Mouse (Mus musculus) c-Kit-negative CD71-positive TER-119-positive erythroid progenitor cells, embryonic 14.5 days (primary cell): ENCODE results near the gene Ndufb11.

Experiments used
- DNase-seq: peaks from one replicate; pipeline ENCODE4 v3.0.0-alpha.2; 2013; ENCODE audit warnings: low read depth, low spot score

Gene Ndufb11

DNA sequence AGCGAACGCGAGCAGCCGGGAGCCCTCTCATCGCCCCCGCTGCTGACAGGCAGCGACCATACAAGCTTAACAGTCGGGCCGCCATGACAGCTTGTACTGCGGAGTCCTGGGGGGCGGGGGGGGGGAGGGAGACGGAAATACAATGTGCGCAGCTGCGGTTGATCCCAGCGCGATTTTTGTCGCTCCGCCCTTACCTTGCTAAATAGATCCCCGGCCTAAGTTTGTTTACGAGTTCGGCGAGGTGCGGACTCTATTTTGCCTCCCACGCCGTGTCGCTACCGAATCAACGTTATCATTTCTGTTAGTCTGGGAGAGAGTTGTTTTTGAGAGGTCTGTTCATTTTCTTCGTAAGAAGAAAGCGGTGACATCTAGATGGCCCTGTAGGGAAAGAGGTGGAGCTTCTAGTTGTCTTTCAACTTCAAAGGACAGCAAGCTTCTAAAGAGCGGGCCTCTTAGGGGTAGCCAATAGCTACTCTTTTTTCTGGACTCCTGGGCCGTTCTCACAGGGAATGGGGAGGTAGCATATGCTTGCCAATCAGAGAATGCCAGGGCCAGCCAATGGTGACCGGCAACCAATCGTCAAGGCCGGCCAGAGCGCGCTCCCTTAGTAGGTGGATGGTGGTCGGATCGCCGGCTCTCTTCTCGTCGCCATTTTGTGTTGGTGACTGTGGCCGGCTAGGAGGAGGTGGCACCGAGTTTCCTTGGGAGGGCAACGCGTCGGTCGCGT, at the start of gene Ndufb11, which contains the start of gene Rbm10:
Gene Ndufb11, minus strand, starts transcription at position 444 of the 727 bp plus-strand sequence.
Gene Rbm10, plus strand, starts transcription at position 328 of the 727 bp plus-strand sequence.
- peak; percentile 65 for DNase-seq

DNA sequence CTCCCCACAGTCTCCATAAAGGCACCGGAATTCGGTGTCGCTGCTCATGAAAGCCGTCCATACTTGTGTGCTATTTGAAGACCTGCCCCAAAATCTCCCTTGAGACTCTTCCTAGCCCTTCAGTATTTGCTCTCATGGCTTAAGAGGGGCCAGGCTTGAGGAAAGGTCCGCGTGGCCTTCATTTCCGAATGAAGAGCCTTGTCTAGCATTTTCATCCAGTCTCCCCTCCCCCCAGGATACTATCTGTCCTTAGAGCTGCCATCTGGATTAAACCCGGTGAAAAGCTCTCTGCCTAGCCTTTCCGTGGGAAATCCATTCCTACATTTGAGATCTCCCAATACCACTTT, 46.0 kb upstream of the Ndufb11 start:
- DNase-seq = peak; percentile 20

DNA sequence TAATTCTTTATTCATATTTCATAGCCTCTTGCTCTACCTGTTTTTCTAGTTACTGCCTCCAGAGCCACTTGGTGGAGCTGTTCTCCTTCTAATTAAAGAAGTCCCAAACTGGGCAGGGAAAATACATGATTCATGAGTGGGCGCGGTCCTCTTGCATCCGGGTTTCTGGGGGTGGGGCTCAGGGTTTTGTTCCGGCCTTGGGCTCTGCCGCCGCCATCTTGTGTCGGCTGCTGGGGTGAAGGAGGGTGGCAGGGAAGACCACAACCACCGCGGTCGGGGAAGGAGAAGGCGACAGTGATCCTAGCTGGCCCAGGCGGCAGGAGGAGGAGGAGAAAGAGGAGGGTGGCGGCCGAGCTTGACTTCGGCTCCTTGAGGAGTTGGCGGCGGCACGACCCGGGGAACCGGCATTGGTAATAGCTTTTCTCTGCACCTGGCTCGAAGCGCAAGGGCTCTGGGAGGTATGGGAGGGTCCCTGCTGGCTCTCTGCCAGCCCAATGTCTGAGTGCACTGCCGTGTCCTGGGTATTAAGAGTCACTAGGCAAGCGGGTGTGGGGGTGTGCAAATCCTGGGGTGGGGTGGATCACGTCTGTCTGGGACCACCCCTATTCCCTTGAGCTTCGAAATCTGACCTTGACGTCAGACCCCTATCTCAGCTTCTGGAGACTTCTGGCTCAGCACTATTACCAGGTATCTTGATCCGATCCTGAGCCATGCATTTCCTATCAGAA, 45.5 kb upstream of the Ndufb11 start:
- DNase-seq = peak; percentile 75

DNA sequence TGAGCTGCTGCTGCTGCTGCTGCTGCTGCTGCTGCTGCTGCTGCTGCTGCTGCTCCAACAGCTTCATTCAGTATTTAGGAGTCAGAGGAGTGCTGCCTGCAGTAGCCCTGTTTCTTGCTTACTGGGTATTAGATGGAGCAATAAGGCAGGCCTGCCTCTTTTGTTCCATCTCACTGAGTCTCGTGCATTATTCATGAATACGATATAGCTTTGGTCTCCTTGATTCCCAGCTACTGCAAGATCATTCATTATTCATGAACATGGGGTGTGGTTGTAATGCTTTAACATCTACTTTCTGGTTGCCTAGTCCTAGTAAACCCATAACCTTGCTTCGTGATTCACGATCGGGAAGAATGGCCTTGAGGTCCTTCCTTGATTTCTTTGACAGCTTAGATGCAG, 44.9 kb upstream of the Ndufb11 start:
- DNase-seq = no peak

DNA sequence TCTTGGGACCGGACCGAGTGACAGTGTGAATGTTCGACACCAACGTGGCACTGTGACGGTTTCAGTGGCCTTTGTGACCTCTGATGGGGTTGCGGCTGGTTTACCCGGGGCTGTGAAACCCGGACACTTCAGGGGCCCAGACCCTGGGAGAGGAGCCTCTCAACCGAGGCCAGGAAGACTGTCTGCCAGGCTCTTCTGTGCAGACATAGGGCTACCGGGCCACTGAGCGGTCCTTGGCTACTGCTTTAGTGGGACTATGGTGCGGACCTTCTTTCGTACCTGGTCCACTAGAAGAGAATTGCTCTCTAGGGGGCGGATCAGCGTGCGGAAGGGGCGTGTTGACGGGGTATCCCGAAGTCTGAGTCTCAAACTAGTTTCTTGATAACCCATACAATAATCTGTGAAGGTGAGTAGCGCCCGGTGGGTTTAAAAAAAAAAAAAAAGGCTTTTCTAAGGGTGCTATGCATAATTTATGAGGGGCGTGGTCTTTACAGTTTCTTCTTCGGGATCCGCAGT, 41.5 kb upstream of the Ndufb11 start:
- DNase-seq = no peak

GRCm38 (mm10) chrX:20658026-20658652, 40.7 kb upstream of the Ndufb11 start, which contains the start of gene Uba1:
TSS of gene Uba1 (plus strand) at chrX:20658326.
- DNase-seq = peak; percentile 33

DNA sequence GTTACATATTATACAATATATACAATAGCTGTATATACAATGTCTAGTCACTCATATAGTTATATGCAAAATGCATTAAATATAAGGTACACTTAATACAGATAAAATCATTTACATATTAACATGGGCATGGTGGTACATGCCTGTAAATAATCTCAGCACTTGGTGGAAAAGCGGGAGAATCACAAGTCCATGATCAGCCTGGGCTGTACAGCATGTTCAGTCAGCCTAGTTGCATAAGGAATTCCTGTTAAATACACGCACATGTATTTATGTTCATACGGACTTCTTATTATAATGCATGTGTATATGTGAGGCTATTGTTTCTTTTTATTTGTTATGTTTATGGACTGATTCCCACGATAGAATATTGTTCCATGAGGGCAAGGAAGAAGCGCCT, 40.2 kb upstream of the Ndufb11 start:
- DNase-seq = no peak

DNA sequence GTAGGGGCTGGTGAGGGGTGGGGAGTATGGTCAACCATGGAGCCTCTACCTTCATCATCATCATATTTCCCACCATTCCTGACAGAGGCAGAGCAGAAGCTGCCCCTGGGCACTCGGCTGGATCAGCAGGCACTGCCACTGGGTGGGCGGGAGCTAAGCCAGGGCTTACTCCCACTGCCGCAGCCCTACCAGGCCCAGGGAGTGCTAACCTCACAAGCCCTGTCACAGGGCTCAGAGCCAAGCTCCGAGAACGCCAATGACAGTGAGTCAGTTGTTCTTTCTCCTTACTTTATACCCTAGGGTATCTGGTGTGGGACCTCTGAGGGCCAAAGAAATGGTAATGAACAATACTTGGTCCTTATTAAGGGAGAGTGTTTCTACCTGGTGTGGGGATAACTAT, 27.4 kb upstream of the Ndufb11 start:
- DNase-seq = no peak

- no peak for DNase-seq
These were observed 20.7 kb upstream of the Ndufb11 start for GRCm38 (mm10) chrX:20638141-20638540.

DNA sequence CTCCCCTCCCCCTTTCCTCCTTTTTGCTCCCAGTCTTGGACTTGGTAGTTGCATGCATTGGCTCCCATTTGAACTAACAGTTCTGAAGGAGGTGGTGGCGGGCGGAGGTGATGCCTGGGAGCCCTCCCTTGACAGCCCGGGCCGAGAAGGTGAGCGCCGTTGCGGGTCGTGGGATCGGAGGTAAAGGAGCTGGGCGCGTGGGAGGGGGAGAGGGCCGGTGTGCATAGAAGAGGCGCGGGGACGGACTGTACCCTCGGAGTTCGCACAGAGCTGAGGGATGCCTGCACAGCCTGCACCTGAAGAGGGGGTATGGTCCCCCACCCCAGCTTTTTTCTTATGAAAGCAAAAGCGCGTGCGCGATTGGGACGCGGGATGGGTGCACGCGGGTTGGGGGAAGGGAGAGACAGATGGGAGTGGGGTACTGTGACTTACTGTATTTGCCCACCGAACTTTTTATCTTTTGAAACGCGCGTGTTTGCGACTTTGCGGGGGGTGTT, 532 bp upstream of the Ndufb11 start:
- DNase-seq = no peak

DNA sequence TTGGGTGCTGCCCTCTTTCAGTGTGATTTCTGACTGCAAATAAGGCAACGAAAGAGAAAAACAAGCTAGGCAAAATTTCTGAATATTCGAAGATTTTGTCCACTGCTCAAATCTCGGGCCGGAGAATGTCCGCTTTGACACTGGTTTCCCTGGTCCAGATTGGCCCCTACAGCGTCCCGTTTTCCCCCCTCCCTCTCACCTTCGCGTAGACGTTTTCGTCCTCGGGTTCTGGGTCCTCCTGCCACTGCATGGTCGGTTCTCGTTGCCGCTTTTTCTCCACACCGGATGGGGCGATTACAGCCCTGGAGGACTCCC, 601 bp downstream of the Ndufb11 start:
- no peak for DNase-seq

DNA sequence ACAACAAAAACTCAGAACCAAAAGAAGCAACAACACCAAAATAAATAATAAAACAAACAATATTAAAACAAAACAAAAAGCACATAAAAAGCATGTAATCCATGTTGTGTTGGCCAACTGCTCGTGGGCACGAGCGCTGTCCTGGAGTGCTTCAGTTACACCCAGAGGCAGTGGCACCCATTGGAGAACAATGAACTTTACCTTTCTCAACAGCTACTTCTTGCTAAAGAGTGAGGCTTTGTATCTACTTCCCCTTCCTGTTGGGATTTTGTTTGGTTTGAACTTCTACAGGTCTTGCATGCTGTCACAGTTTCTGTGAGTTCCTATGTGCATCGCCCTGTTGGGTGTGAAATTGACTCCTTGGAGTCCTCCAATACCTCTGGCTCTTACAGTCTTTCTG, 8.9 kb downstream of the Ndufb11 start:
- no peak for DNase-seq

GRCm38 (mm10) chrX:20587968-20588367, 29.5 kb downstream of the Ndufb11 start:
- no peak for DNase-seq

DNA sequence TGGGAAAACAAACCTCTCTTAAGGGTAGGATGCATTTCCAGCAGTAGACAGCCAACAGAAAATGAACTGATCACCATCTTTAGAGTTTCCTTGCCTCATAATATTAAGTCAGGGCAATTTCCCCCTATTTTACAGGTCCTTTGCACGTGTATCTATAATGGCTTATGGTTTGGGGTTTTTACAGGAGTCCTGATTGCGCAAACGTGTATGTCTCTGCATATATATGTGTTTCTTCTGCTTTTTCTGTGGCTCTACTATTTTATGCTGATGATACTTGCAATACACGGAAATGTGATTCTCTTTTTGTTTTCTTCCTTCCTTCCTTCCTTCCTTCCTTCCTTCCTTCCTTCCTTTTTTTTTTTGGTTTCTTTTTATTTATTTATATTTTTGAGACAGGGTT, 43.5 kb downstream of the Ndufb11 start:
- DNase-seq = no peak

DNA sequence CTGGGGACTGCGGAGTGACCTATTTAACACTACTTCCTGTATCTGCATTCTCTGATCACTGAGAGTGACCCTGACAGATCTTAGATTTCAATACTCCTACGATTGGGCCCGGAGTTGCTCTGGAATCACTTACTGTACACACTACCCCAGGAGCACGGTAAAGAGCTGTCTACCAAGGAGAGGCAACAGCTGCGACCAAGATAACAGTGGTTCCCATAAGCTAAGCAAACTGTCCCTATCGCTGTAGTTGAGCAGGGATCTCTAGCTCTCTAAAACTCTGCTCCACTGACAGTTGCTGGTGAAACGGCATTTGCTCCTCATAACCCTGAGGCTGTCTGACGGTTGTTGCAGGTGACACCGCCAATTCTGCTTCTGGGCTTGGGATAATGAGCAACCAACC, 44.7 kb downstream of the Ndufb11 start:
- DNase-seq = no peak

DNA sequence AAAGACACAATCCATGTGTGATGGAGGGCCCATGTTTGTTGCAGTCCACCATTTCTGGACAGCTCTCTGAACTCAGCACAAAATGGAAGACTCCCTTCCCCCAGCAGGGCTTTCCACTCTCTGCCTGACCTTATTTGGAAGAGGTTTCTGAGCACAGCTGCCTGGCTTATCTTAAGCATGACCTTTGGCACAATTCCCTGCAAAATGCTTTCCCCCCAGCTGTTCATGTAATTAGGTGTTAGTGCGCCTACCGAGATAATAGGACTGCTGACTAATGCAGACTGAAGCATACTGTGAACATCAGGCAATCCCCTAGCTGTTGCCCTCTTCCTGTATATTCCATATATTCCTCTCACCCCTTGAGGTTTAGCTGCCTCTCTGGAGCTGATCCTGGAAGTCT, 46.4 kb downstream of the Ndufb11 start:
- DNase-seq = peak; percentile 5
